Mouse (Mus musculus): ENCODE results near the gene Ybx1. TPM values are rescaled to one million over a fixed set of nuclear protein-coding genes. Genes with fewer than 3 reads are reported as not detected.

Gene Ybx1
- polyA plus RNA-seq, 1 experiment from 2014 or later: 635 TPM

GRCm38 (mm10) chr4:119246688-119247225, 47.6 kb downstream of the Ybx1 start:
- no peak overlapping the region for H3K4me3 ChIP-seq
- no peak overlapping the region for H3K27ac ChIP-seq
- H3K4me1 ChIP-seq: peaks cover 25% of the 10 kb centered on the region
- 65% methylated on average over 14 of the region's 14 CpGs for WGBS
- H3K36me3 ChIP-seq: peaks cover 15% of the 10 kb centered on the region; the same call in 1 of the 2 replicates
- H3K27me3 ChIP-seq: no peaks in the 10 kb centered on the region
- no peak overlapping the region for H3K4me2 ChIP-seq
- no peak for ATAC-seq (ENCODE audit: borderline replicate concordance, extremely low read depth, low FRiP score, low TSS enrichment)
- no peak overlapping the region for H3K9ac ChIP-seq
- H3K9me3 ChIP-seq: no peaks in the 10 kb centered on the region

GRCm38 (mm10) chr4:119245961-119246360, 48.4 kb downstream of the Ybx1 start:
- peaks cover 25% of the 10 kb centered on the region for H3K4me1 ChIP-seq
- H3K9me3 ChIP-seq: no peaks in the 10 kb centered on the region
- H3K9ac ChIP-seq: no peak overlapping the region
- H3K27me3 ChIP-seq: no peaks in the 10 kb centered on the region
- H3K4me3 ChIP-seq: no peak overlapping the region
- H3K27ac ChIP-seq: 0 out of 2 replicates have a peak overlapping the region, but pooled peaks have one; percentile 25
- ATAC-seq (ENCODE audit: borderline replicate concordance, extremely low read depth, low FRiP score, low TSS enrichment): no peak
- WGBS: 87% methylated on average over 9 of the region's 9 CpGs
- H3K4me2 ChIP-seq: no peak overlapping the region
- peaks cover 15% of the 10 kb centered on the region; the same call in 1 of the 2 replicates for H3K36me3 ChIP-seq

- H3K4me3 ChIP-seq: no peak overlapping the region
- 37% methylated on average over 7 of the region's 7 CpGs for WGBS
- H3K27ac ChIP-seq: peak overlapping the region; percentile 25
- peak; percentile 21; the same call in 1 of the 2 replicates for ATAC-seq (ENCODE audit: borderline replicate concordance, extremely low read depth, low FRiP score, low TSS enrichment)
- peaks cover 15% of the 10 kb centered on the region; the same call in 1 of the 2 replicates for H3K36me3 ChIP-seq
- H3K4me2 ChIP-seq: no peak overlapping the region
- no peaks in the 10 kb centered on the region for H3K9me3 ChIP-seq
- H3K9ac ChIP-seq: no peak overlapping the region
- H3K4me1 ChIP-seq: peaks cover 25% of the 10 kb centered on the region
- H3K27me3 ChIP-seq: no peaks in the 10 kb centered on the region
Observed at GRCm38 (mm10) chr4:119245556-119245955, 48.8 kb downstream of the Ybx1 start.

GRCm38 (mm10) chr4:119244468-119245240, 49.8 kb downstream of the Ybx1 start:
- H3K4me3 ChIP-seq: no peak overlapping the region
- no peaks in the 10 kb centered on the region for H3K27me3 ChIP-seq
- H3K4me1 ChIP-seq: peaks cover 25% of the 10 kb centered on the region
- H3K4me2 ChIP-seq: no peak overlapping the region
- no peaks in the 10 kb centered on the region for H3K9me3 ChIP-seq
- ATAC-seq (ENCODE audit: borderline replicate concordance, extremely low read depth, low FRiP score, low TSS enrichment): no peak
- WGBS: 63% methylated on average over 22 of the region's 22 CpGs
- peaks cover 15% of the 10 kb centered on the region; the same call in 1 of the 2 replicates for H3K36me3 ChIP-seq
- no peak overlapping the region for H3K27ac ChIP-seq
- no peak overlapping the region for H3K9ac ChIP-seq

- Histone ChIP-seq H3K9me3 (no peaks in the 10 kb centered on the region), H3K4me3 (no peak overlapping the region), H3K36me3 (peaks cover 17% of the 10 kb centered on the region; the same call in 1 of the 2 replicates), H3K4me1 (peaks cover 19% of the 10 kb centered on the region), H3K27me3 (no peaks in the 10 kb centered on the region), H3K27ac (no peak overlapping the region), H3K9ac (no peak overlapping the region), H3K4me2 (no peak overlapping the region)
- ATAC-seq (ENCODE audit: borderline replicate concordance, extremely low read depth, low FRiP score, low TSS enrichment): no peak
- 88% methylated on average over 12 of the region's 12 CpGs for WGBS
Observed at GRCm38 (mm10) chr4:119242571-119242970, 51.8 kb downstream of the Ybx1 start.

GRCm38 (mm10) chr4:119241664-119242063, 52.7 kb downstream of the Ybx1 start:
- H3K4me2 ChIP-seq: no peak overlapping the region
- H3K9ac ChIP-seq: no peak overlapping the region
- ATAC-seq (ENCODE audit: borderline replicate concordance, extremely low read depth, low FRiP score, low TSS enrichment): no peak
- no peaks in the 10 kb centered on the region for H3K9me3 ChIP-seq
- no peaks in the 10 kb centered on the region for H3K27me3 ChIP-seq
- 84% methylated on average over 14 of the region's 14 CpGs for WGBS
- H3K36me3 ChIP-seq: peaks cover 18% of the 10 kb centered on the region; the same call in 1 of the 2 replicates
- no peak overlapping the region for H3K27ac ChIP-seq
- H3K4me1 ChIP-seq: peaks cover 18% of the 10 kb centered on the region
- H3K4me3 ChIP-seq: no peak overlapping the region

- 32% methylated on average over 12 of the region's 12 CpGs for WGBS
- peak; percentile 29; the same call in 1 of the 2 replicates for ATAC-seq (ENCODE audit: borderline replicate concordance, extremely low read depth, low FRiP score, low TSS enrichment)
- H3K9ac ChIP-seq: peak overlapping the region; percentile 6; the same call in 1 of the 2 replicates
- H3K4me1 ChIP-seq: peaks cover 7% of the 10 kb centered on the region
- H3K27me3 ChIP-seq: no peaks in the 10 kb centered on the region
- peaks cover 17% of the 10 kb centered on the region; the same call in 1 of the 2 replicates for H3K36me3 ChIP-seq
- H3K4me2 ChIP-seq: peak overlapping the region; percentile 21; the same call in 1 of the 2 replicates
- no peak overlapping the region for H3K27ac ChIP-seq
- H3K4me3 ChIP-seq: no peak overlapping the region
- no peaks in the 10 kb centered on the region for H3K9me3 ChIP-seq
Observed at GRCm38 (mm10) chr4:119239181-119239682, 55.2 kb downstream of the Ybx1 start.

- Histone ChIP-seq H3K4me1 (peaks cover 7% of the 10 kb centered on the region), H3K9me3 (no peaks in the 10 kb centered on the region), H3K27ac (no peak overlapping the region), H3K4me2 (no peak overlapping the region), H3K27me3 (no peaks in the 10 kb centered on the region), H3K36me3 (peaks cover 14% of the 10 kb centered on the region; the same call in 1 of the 2 replicates), H3K9ac (no peak overlapping the region), H3K4me3 (no peak overlapping the region)
- 77% methylated on average over 3 of the region's 3 CpGs for WGBS
- no peak for ATAC-seq (ENCODE audit: borderline replicate concordance, extremely low read depth, low FRiP score, low TSS enrichment)
Observed at GRCm38 (mm10) chr4:119238661-119239060, 55.7 kb downstream of the Ybx1 start.

GRCm38 (mm10) chr4:119234348-119234747, 60.1 kb downstream of the Ybx1 start:
- Histone ChIP-seq H3K9ac (no peak overlapping the region), H3K4me3 (peak overlapping the region; percentile 64), H3K9me3 (no peaks in the 10 kb centered on the region), H3K27me3 (no peaks in the 10 kb centered on the region), H3K27ac (no peak overlapping the region), H3K36me3 (peaks cover 9% of the 10 kb centered on the region; the same call in 1 of the 2 replicates), H3K4me1 (peaks cover 14% of the 10 kb centered on the region), H3K4me2 (peak overlapping the region; percentile 72)
- ATAC-seq (ENCODE audit: borderline replicate concordance, extremely low read depth, low FRiP score, low TSS enrichment): no peak
- 76% methylated on average over 3 of the region's 3 CpGs for WGBS

GRCm38 (mm10) chr4:119233256-119233901, 61.0 kb downstream of the Ybx1 start:
- ATAC-seq (ENCODE audit: borderline replicate concordance, extremely low read depth, low FRiP score, low TSS enrichment): peak; percentile 36
- Histone ChIP-seq H3K4me3 (peak overlapping the region; percentile 64), H3K4me2 (peak overlapping the region; percentile 72), H3K27ac (peak overlapping the region; percentile 77), H3K4me1 (peaks cover 13% of the 10 kb centered on the region), H3K36me3 (peaks cover 9% of the 10 kb centered on the region; the same call in 1 of the 2 replicates), H3K9ac (peak overlapping the region; percentile 57), H3K9me3 (no peaks in the 10 kb centered on the region), H3K27me3 (no peaks in the 10 kb centered on the region)
- 1% methylated on average over 35 of the region's 36 CpGs for WGBS

- no peaks in the 10 kb centered on the region for H3K27me3 ChIP-seq
- H3K27ac ChIP-seq: peak within 1 kb of the TSS; percentile 77
- under 1% methylated on average over 65 of the region's 71 CpGs for WGBS
- ATAC-seq (ENCODE audit: borderline replicate concordance, extremely low read depth, low FRiP score, low TSS enrichment): peak; percentile 95
- H3K9ac ChIP-seq: peak within 1 kb of the TSS; percentile 75
- peak within 1 kb of the TSS; percentile 72 for H3K4me2 ChIP-seq
- H3K4me3 ChIP-seq: peak within 1 kb of the TSS; percentile 64
- H3K36me3 ChIP-seq: peaks cover 11% of the 10 kb centered on the region; the same call in 1 of the 2 replicates
- H3K4me1 ChIP-seq: peaks cover 13% of the 10 kb centered on the region
- no peaks in the 10 kb centered on the region for H3K9me3 ChIP-seq
Observed at GRCm38 (mm10) chr4:119232410-119233255, 61.8 kb downstream of the Ybx1 start, which contains the start of the genes AU022252 and P3h1. Gene AU022252, minus strand, starts transcription at chr4:119232712. Gene P3h1, plus strand, starts transcription at chr4:119232915.

All from lung, embryonic 15.5 days (tissue).